Mouse (Mus musculus) left cerebral cortex, postnatal 25 days (tissue): ENCODE data around the gene Chuk. TPM values are rescaled to one million over a fixed set of nuclear protein-coding genes. Genes with fewer than 3 reads are reported as not detected.

Source experiments
- DNase-seq, 2 experiments: peaks; one replicate each; pipeline ENCODE4 v3.0.0; 2022; ENCODE audit warnings: low spot score in 2 of 2, mixed read lengths in 1 of 2
- intact Hi-C: fragments of 180-260 bp; cut with DNase I; formaldehyde crosslinking; loops from one replicate; pipeline ENCODE4 v1.15.1; 2025
- total RNA-seq, 2 experiments: library from RNA; stranded (reverse); gene quantifications; 2 replicates each; pipeline ENCODE4 v1.2.3; 2021

The Chuk gene
- total RNA-seq, 2 experiments from 2014 or later: 42.2 to 54.8 TPM

DNA sequence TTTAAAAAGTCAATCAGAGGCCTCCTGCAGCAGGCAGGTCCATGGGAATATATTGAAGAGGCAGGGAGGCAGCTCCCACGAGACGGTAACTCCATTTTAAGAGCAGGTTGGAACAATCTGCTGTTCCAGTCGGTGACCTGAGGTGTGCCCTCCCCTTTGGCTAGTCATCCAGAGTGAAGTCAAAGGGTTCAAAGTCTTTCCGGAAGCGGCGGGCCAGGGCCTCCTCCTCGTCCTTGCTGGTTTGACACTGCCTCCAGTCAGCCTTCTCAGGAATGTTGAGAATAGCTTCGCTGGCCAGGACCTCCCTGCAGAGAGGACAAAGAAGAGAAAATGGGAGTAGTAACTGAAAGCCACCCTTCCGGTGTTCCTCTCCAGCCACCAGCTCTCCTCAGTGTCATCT lies 3.1 kb upstream of the Chuk start:
- intact Hi-C loops: loop anchor here (5.0 kb wide), 1 partner anchor 278 kb away; no protein-coding TSS in a partner anchor

DNA sequence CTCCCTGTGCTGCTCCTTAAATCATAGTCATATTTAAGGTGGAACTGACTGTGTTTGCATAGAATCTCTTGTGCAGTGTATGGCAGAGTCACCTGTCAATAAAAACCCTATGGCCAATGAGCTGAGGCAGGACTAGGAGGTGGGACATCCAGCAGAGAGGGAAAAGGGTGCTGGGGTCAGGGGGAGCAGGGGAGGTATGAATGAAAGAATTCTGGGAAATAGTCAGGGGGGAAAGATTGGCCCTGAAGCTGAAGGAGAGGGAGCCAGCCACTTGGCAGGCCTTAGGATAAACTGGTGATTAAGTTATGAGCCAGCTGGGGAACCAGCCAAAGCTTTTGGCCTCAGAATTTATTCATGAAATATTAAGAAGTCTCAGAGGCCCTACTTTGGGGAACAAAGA lies 1.7 kb upstream of the Chuk start:
- DNase-seq: no peak
- intact Hi-C loops: no loop called here

More for the DNA sequence above, 3.1 kb upstream of the Chuk start:
- no peak for DNase-seq

DNA sequence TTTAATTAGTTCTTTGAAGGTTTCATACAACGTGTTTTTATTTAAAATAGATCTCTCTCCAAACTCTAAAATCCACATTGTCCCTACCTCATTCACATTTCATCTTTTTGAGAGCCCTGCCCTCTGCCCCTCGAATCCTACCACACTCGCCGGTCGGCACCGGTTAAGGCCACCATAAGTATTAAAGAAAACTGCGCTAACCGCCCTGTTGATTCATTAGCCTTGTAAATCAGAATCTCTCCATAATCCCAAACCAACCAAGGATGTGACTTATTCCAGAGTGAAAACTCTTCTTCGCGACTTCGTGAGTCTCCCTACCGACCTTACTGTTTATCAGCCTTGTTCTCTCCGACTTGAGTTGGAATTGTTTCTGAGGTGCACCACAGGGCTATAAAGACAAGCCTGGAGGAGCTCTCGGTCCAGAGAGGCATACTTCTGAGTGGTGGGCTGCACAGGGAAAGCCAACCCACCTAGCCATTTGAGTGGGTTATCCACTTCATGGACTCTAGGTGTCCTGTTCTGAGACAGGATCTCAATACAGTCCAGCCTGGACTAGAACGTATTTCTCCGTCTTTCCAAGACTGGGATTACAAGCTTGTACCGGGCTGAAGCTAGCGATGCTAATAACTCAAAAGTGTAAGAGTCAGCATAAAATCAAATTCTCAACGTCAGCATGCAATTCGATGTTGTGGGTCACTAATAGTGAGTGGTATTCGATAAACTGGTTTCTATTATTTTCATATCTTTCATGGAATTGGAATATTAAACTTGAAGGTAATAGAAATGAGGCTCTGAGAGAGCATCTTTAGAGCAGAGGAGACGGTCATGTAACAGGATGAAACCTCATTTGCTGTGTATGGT lies 611 bp upstream of the Chuk start:
- no peak for DNase-seq
- intact Hi-C loops: loop anchor here (2.0 kb wide), 1 partner anchor 355 kb away; the partner anchor contains the start of genes Cox15 and Cutc

DNA sequence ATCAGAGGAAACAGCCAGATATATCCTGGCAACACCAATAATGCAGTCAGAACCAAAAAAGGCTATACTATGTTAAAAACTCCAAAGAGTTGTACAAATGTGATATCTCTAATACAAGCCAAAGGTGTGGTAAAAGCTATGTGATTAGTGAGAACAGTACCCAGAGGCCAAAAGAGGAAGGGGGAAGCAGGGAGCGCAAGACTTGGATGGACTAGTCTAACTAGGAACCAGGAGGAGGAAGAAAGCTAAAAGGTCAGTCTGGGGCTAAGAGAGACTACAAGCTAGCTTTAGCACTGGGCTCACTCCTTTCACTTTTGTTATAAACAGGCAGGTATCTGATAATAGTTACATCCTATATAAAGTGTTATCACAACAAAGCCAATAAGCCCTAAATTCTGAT lies 2.9 kb downstream of the Chuk start:
- intact Hi-C loops: no loop called here
- no peak for DNase-seq

DNA sequence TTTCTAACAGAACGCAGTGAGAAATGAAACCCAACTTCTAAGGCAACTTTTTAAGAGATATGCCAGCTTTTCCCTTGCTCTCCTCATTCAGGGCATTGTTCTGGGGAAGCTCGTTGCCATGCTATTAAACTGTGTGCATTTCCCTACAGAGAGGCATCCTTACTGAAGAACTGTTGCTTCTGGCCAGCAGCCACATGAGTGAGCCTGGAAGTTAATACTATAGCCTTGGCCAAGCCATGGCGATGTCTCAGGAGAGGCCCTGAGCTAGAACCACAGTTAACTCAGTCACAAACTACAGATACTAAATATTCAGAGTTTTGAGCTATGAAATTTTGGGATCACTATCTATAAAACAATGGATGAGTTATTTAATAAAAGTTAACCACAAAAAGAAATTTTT lies 4.3 kb downstream of the Chuk start:
- intact Hi-C loops: no loop called here
- DNase-seq: no peak

DNA sequence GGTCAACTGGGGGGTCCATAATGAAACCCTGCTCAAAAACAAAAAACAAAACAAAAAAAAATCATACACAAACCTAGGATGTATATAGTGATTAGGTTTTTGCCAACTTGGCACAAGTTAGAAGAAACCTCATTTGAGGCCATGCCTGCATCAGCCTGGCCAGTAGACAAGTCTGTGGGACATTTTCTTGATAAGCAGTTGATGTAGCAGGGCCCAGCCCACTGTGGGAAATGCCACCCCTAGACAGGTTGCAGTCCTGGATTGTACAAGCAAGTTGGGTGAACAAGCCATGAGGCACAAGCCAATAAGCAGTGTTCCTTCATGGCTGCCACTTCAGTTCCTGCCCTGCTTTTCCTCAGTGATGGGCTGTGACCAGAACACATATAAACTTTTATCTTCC lies 6.4 kb downstream of the Chuk start:
- DNase-seq: no peak
- intact Hi-C loops: no loop called here

DNA sequence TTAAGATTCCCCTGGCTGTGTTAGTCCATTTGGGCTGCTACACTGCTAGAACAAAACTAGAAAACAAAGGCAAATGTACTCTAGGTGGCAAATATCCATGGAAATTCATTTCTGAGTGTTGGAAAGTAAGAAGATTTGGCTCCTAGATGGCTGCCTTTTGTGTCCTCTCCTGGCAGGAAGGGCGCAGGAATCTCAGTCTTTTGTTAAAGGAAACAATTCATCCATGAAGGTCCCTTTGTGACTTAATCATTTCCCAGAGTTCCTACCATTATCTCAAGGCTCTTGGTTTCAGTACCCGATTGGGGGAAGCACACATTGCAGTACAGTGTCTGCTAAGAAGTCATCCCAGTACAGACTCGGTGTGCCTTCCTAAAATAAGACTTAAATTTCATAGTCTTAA lies 21.0 kb downstream of the Chuk start:
- DNase-seq: no peak
- intact Hi-C loops: no loop called here

DNA sequence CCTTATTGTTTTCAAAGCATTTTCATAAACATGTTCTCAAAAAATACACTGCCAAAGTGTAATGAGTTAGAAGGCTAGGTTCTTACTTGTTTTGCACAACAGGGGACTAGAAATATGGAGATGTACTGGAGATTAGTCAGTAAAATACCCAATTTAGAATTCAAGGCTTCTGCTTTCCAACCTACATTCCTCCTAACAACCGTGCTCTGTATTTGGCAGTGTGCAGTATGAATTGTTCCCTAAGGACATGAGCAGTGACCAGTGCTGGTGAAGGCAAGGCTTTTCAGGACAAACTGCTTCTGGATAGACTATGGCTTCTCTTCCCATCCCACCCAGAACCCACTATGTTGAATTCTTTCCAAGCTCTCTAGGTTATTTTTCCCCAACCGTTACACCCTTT lies 26.4 kb downstream of the Chuk start:
- DNase-seq: peak in 1 of 2 experiments; percentile 53
- intact Hi-C loops: no loop called here

DNA sequence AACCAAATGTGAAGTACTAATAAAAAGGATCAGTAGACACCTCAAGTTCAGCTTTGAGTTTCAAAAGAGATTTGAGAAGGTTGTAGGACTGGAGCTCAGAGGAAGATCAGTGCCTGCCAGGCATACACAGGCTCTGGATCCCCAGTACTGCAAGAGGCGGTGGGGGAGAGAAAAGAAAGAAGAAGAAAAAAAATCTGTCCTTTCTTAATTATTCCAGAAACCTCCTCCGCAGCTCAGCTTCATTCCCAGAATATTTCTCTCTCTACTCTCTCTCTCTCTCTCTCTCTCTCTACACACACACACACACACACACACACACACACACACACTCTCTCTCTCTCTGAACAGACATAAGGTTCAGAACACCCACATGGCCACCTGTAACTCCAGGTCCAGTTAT lies 27.3 kb downstream of the Chuk start:
- peak in 1 of 2 experiments; percentile 55 for DNase-seq
- intact Hi-C loops: no loop called here

DNA sequence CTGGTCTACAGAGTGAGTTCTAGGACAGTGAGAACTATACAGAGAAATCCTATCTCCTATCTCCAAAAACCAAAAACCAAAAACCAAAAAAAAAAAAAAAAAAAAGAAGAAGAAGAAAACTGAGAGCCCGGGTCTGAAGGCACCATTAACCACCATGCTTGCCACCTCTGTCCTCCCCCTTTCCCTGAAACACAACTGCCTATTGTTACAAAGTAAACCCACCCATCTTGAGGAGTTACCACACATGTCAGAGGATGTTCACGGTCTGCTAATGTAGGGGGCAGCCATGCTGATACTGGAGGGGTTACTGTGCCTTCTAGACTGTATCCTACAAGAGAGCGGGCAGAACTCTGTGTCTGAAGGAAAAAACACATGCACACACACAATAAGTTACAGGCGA lies 30.3 kb downstream of the Chuk start:
- DNase-seq: no peak
- intact Hi-C loops: no loop called here

DNA sequence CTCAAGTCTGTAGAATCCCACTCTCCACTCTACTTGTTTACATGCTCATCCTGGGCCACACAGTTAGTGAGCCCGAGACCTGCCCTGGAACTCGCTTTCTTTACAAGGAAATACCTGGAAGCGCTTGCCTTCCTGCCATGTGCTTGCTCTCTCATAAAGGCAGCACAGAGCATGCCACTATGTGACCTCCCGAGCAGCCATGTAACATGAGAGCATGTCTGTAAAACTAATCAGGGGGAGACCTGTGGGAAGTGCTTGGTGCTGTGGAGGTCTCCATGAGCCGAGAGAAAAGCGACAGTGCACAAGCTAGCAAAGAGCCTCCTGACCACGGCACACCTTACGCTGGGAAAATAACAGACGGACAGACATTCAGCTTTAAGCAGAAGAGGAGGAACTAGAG lies 30.8 kb downstream of the Chuk start:
- intact Hi-C loops: no loop called here
- no peak for DNase-seq

DNA sequence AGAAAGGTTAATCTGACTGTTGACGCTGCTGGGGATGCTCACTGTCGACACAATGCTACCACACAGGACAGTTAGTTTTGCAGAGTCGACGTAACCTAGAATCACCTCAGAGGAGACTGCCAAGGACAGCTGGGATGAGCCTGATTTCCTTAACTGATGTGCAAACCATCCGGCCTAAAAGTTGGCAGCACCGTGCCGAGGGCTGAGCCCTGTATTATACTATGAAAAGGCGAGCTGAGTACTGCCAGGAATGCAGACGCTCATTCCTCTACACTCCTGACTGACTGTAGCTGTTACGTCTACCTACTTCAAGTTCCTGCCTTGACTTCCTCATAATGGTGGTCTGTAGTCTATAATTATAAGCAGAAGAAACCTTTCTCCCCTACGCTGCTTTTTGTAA lies 32.3 kb downstream of the Chuk start:
- no peak for DNase-seq
- intact Hi-C loops: no loop called here

DNA sequence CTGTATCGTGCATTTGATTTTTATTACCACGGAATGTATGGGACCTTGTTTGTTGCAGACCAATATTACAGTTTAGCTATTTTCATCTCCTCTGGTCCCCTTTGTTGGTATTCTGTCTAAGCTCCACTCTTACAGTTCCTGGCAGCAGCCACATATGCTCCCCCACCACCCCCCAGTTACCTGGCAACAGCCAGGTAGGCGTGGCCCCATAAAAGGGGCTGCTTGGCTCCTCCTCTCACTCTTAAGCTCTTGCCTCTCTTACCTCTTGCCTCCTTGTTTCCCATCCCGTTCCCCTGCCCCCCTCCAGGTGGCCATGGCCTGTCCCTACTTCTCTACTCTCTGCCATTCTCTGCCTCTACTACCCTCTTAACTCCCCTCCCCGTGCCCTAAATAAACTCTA lies 36.1 kb downstream of the Chuk start:
- DNase-seq: no peak
- intact Hi-C loops: no loop called here

DNA sequence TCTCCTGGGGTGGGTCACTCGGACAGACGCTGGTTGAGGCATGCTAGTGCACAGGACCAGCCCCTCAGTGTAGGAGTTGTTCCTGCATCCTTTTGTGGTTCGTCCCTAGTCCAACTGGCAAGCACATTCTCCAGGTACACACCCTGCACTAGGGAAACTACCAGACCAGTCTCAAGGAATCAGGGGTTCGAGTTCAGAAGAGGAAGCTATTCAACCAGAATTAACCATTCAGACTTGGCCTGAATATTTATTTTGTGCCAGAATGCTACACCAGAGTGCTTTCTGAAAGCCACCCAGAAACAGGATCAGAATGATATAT lies 37.4 kb downstream of the Chuk start:
- intact Hi-C loops: no loop called here
- DNase-seq: no peak

DNA sequence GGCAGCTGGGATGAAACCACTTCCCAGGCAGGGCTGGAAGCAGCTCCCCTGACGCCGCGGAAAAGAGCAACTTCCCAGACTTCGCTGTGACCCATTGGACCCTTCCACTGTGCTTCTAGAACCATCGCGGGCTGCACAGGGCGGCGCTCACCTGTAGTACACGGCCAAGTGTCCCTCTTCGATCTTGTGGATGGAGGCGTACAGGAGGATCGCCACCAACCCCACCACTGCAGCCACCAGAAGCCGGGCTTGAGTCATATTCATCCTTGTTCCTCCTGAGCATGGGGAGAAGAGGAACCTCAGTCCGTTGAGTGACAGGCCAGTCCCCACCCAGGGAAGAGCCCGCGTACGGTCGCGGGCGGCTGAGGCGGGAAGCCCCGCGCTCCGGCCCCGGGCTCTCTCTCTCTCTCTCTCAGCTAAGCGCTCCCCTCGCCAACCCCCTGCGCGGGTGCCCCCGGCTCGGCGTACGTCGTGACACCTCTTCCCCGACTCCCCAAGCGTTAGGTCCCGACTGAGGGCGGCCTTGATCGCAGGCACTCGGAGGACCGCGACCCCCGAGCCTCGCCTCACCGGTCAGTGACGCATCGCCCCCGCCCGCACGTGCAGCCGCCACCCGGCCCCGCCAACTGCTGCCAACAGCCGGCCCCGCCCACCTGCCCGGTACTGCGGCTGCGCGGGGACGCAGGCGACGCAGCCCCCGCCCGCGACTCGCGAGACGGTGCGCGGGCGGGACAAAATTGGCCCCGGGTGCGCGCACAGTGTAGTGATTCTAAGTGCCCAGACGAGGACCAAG lies 38.0 kb downstream of the Chuk start, which contains the start of gene Erlin1:
Gene Erlin1, minus strand, starts transcription at position 665 of the 793 bp plus-strand sequence.
- DNase-seq: peak; percentile 90 to 93
- intact Hi-C loops: no loop called here

DNA sequence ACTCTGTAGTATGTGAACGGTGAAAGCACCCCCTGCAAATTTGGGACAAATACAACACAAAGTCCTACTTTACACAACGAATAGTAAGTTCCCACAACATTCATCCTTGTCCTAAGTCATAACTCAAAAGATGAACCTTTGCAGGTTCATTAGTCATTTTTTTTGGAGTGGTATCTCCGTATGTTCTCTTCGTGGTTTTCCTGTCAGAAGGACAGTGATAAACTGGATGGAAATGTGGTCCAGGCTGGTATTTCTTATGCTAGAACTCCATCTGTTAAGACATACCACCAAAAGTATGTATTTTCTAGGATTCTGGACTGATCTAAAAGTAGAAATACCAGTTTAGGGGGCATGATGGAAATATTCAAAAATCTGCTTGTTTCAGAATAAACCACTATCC lies 39.0 kb downstream of the Chuk start:
- intact Hi-C loops: no loop called here

DNA sequence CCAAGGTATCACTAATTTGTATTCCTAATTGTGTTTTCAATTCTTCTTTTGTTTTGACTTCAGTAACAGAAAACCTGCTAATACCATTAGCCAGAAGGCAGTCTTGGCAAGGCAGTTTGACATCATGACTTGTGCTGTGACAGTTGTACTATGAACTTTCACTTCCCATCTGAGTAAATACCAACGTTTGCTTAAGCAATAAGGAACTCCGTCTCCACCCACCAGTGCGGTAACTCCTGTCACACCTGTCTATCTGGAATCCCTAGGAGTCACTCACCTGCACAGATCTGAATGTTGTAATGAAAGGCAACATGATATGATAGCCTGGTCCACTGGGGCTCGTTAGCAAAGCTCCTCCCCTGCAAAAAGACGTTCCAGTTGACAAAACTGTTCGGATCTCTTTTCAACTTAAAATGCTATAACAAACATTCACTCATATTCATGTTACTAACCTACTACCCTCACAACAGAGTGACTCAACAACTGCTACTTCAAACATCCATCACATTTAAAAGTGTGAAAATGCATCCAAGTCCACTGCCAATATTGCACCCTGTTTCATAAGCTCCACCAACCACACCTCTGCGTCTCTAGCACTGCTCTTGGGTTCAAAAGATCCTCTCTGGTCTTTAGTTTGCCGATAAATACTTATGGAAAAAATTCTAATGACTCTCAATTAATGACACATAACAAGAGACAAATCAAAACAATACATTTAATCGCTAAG lies 39.8 kb downstream of the Chuk start:
- no peak for DNase-seq
- intact Hi-C loops: no loop called here

More for the DNA sequence above, 39.0 kb downstream of the Chuk start:
- DNase-seq: no peak

DNA sequence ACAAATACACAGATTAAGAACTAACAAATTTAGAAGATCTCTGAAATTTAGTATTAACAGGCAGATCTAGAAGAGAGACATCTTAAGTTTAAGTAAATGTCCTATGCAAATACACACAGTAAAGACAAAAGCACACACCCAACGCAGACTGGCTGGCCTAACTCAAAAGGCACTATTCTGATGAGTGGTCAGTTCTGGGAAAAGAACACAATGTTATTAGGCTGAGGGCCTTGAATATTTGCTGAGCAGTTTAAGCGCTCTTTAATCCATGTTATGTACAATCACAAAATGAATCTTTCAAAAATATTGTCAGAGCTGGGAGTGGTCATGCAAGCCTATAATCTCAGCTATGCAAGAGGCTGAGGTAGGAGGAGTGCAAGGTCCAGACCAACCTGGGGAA lies 42.5 kb downstream of the Chuk start:
- intact Hi-C loops: no loop called here
- no peak for DNase-seq

DNA sequence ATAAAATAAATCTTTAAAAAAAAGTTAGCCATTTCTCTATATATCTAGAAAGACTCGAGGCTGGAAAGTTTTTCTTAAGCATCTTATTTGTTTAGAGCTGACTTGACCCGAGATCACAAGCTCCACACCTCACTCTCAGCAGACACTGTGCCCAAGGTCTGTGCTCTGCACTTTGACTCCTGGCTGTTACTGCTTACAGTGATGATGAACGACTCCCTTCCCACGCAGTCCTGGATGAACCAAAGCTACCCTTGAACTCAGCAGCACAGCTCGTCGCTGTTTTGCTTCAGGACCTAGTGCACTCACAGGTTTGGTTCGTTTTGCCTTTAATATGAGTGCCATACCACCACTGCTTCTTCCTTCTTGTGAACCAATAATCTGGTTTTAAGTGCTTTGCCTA lies 43.5 kb downstream of the Chuk start:
- intact Hi-C loops: no loop called here
- no peak for DNase-seq

DNA sequence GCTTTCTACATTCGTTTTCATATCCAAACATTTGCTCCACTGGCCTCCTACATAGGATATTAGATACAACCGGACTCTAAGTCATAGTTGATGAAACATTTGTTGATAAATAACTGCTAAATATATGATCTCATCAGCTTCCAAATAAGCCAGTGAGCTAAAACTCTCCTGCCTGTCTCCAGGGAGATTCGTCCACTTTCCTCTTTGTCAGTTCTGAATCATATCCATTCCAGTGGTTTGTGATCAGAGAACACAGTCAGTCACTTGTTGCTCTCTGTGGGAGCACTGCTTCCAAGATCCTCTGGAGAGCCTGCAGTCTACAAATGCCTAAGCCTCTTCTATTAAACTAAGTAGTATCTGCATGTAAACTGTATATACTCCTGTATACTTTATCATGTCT lies 47.1 kb downstream of the Chuk start:
- intact Hi-C loops: no loop called here

More for the DNA sequence above, 47.1 kb downstream of the Chuk start:
- no peak for DNase-seq
